Mouse (Mus musculus) ES-E14 (cell line): ENCODE measurements around the gene Uts2. TPM values are rescaled to one million over a fixed set of nuclear protein-coding genes. Genes with fewer than 3 reads are reported as not detected.

Experiments used
- DNase-seq: peaks from one replicate; pipeline ENCODE4 v3.0.0-alpha.2; 2013; ENCODE audit warnings: low read depth, low spot score
- H3K27ac ChIP-seq: 2 replicates; pipeline ENCODE4 v1.5.1; 2012; ENCODE audit warnings: low read depth, mild to moderate bottlenecking, low read length, moderate library complexity, mixed read lengths; ENCODE audit not compliant: poor library complexity, insufficient read depth, severe bottlenecking
- H3K36me3 ChIP-seq: 2 replicates; pipeline ENCODE4 v1.6.1; 2012; ENCODE audit warnings: mild to moderate bottlenecking, low read length, moderate library complexity, mixed read lengths; ENCODE audit not compliant: control insufficient read depth, poor library complexity, insufficient read depth, severe bottlenecking
- H3K4me1 ChIP-seq, 2 experiments: fragments of 150-350 bp in 1 of 2; sonication (generic) in 1 of 2; 2 replicates each; pipeline ENCODE4 v1.6.1; 2012; ENCODE audit warnings: low read length in 2 of 2, mild to moderate bottlenecking in 1 of 2, mixed read lengths in 1 of 2; ENCODE audit not compliant: control insufficient read depth in 2 of 2, insufficient read depth in 2 of 2, poor library complexity in 1 of 2
- H3K4me3 ChIP-seq, 2 experiments: fragments of 150-350 bp in 1 of 2; sonication (generic) in 1 of 2; 2 replicates each; pipeline ENCODE4 v1.5.1; 2012; ENCODE audit warnings: low read length in 2 of 2, low read depth in 1 of 2, mild to moderate bottlenecking in 1 of 2, mixed read lengths in 1 of 2; ENCODE audit not compliant: insufficient read depth in 1 of 2, poor library complexity in 1 of 2, severe bottlenecking in 1 of 2
- H3K9ac ChIP-seq: 2 replicates; pipeline ENCODE4 v1.6.1; 2012; ENCODE audit warnings: low read depth, mild to moderate bottlenecking, low read length, mixed read lengths; ENCODE audit not compliant: poor library complexity, insufficient read depth, severe bottlenecking
- H3K9me3 ChIP-seq: fragments of 150-350 bp; sonication (generic); 2 replicates; pipeline ENCODE4 v1.6.1; 2012; ENCODE audit warnings: low read depth, mild to moderate bottlenecking, low read length; ENCODE audit not compliant: control insufficient read depth, insufficient read depth
- CHD2 ChIP-seq: IDR thresholded peaks from 2 replicates; pipeline ENCODE4 v1.6.1; 2014; ENCODE audit warnings: mild to moderate bottlenecking, low read depth, low read length, inconsistent platforms
- HCFC1 ChIP-seq: IDR thresholded peaks from 2 replicates; pipeline ENCODE4 v1.6.1; 2012; ENCODE audit warnings: low read length, inconsistent platforms, borderline replicate concordance; ENCODE audit not compliant: insufficient read depth
- MAFK ChIP-seq: IDR thresholded peaks from 2 replicates; pipeline ENCODE4 v1.6.1; 2014; ENCODE audit warnings: mild to moderate bottlenecking, low read depth, low read length, inconsistent platforms; ENCODE audit not compliant: insufficient read depth
- ZC3H11A ChIP-seq: IDR thresholded peaks from 2 replicates; pipeline ENCODE4 v1.6.1; 2012; ENCODE audit warnings: low read depth, mild to moderate bottlenecking, inconsistent platforms, low read length, borderline replicate concordance
- ZNF384 ChIP-seq: IDR thresholded peaks from 2 replicates; pipeline ENCODE4 v1.6.1; 2012; ENCODE audit warnings: low read depth, low read length, inconsistent platforms
- in situ Hi-C, 2 experiments: fragments of 600-800 bp; cut with MboI; formaldehyde crosslinking; loops; one replicate each; pipeline ENCODE4 v1.15.1; 2025; ENCODE audit warnings: low sequenced_read_pairs in 2 of 2, inconsistent platforms in 1 of 2; ENCODE audit not compliant: unreplicated experiment in 2 of 2
- total RNA-seq: library from RNA; depleted of rRNA; stranded (reverse); fragments of 300-350 nt; gene quantifications from 2 replicates; pipeline ENCODE4 v1.2.3, GENCODE M21; 2012; rRNA removed

The Uts2 gene
- total RNA-seq, 1 experiment: not detected

GRCm38 (mm10) chr4:151051162-151051561, 54.3 kb downstream of the Uts2 start:
- TF ChIP-seq ZNF384 (no peak), HCFC1 (no peak), MAFK (no peak), CHD2 (no peak), ZC3H11A (no peak)
- H3K9me3 ChIP-seq: no peaks in the 10 kb centered on the region
- no peak overlapping the region for H3K4me3 ChIP-seq
- H3K9ac ChIP-seq: no peak overlapping the region
- in situ Hi-C loops: no loop called here
- H3K4me1 ChIP-seq: no peaks in the 10 kb centered on the region
- no peak overlapping the region for H3K27ac ChIP-seq
- peaks cover 8% of the 10 kb centered on the region; the same call in 1 of the 2 replicates for H3K36me3 ChIP-seq
- no peak for DNase-seq

Other genes with a start within 250 kb of the Uts2 start
- gene Errfi1, start 143.2 kb upstream of the Uts2 start, total RNA-seq: 22.8 and 38.0 TPM in 2 replicates
- 308 and 393 TPM in 2 replicates for gene Park7, start 82.7 kb upstream of the Uts2 start, total RNA-seq
- gene Tnfrsf9, start 82.5 kb upstream of the Uts2 start, total RNA-seq: 0.27 and 0.42 TPM in 2 replicates
- 2.4 and 4.5 TPM in 2 replicates for gene Per3, start 47.6 kb downstream of the Uts2 start, total RNA-seq
- 31.2 and 45.9 TPM in 2 replicates for gene Vamp3, start 60.9 kb downstream of the Uts2 start, total RNA-seq
- not detected in 2 replicates for gene Gm13090, start 92.5 kb downstream of the Uts2 start, total RNA-seq